Mouse (Mus musculus) limb, embryonic 14.5 days (tissue): ENCODE results near the gene Nodal. TPM values are rescaled to one million over a fixed set of nuclear protein-coding genes. Genes with fewer than 3 reads are reported as not detected.
A peak's percentile ranks its signal among the peaks of the same experiment; 100 is the strongest.

Source experiments
- ATAC-seq: fragments of 200-750 bp; cut with Nextera tagmentation; 2 replicates; pipeline ENCODE4 v1.8.0; 2017; ENCODE audit warnings: low read depth, moderate number of reproducible peaks, moderate TSS enrichment; ENCODE audit not compliant: low FRiP score
- DNase-seq: peaks from one replicate; pipeline ENCODE4 v3.0.0-alpha.2; 2015; ENCODE audit warnings: low spot score
- H3K27ac ChIP-seq: fragments of 300-500 bp; sonication (generic); replicated peaks from 2 replicates; pipeline ENCODE4 v1.5.1; 2014; ENCODE audit warnings: low read depth, mild to moderate bottlenecking, low read length, moderate library complexity, mixed read lengths
- H3K27me3 ChIP-seq: fragments of 300-500 bp; sonication (generic); 2 replicates; pipeline ENCODE4 v1.6.1; 2014; ENCODE audit warnings: low read length, mixed read lengths; ENCODE audit not compliant: control insufficient read depth, insufficient read depth
- H3K36me3 ChIP-seq: fragments of 300-500 bp; sonication (generic); 2 replicates; pipeline ENCODE4 v1.6.1; 2014; ENCODE audit warnings: mild to moderate bottlenecking, low read length, moderate library complexity, mixed read lengths; ENCODE audit not compliant: control insufficient read depth, insufficient read depth
- H3K4me1 ChIP-seq: fragments of 300-500 bp; sonication (generic); 2 replicates; pipeline ENCODE4 v1.6.1; 2014; ENCODE audit warnings: antibody characterized with exemption, low read length, mixed read lengths; ENCODE audit not compliant: control insufficient read depth, insufficient read depth
- H3K4me2 ChIP-seq: fragments of 300-500 bp; sonication (generic); replicated peaks from 2 replicates; pipeline ENCODE4 v1.6.1; 2014; ENCODE audit warnings: low read depth, mild to moderate bottlenecking, low read length, moderate library complexity; ENCODE audit not compliant: severe bottlenecking
- H3K4me3 ChIP-seq: fragments of 300-500 bp; sonication (generic); replicated peaks from 2 replicates; pipeline ENCODE4 v1.5.1; 2014; ENCODE audit warnings: low read length
- H3K9ac ChIP-seq: fragments of 300-500 bp; sonication (generic); 2 replicates; pipeline ENCODE4 v1.6.1; 2014; ENCODE audit warnings: mild to moderate bottlenecking, low read depth, low read length, moderate library complexity; ENCODE audit not compliant: severe bottlenecking
- H3K9me3 ChIP-seq: fragments of 300-500 bp; sonication (generic); 2 replicates; pipeline ENCODE4 v1.6.1; 2016; ENCODE audit warnings: low read length; ENCODE audit not compliant: control insufficient read depth
- POLR2A ChIP-seq: fragments of 200-500 bp; IDR thresholded peaks from 2 replicates; pipeline ENCODE4 v1.8.0; 2012; ENCODE audit warnings: inconsistent platforms, mild to moderate bottlenecking, moderate library complexity, borderline replicate concordance; ENCODE audit not compliant: insufficient read depth, insufficient read length; ENCODE audit errors: extremely low read depth
- WGBS: fragments of 180-500 bp; shearing (Covaris S2); extraction: QIAGEN DNeasy Blood & Tissue Kit; methylation state at CpG from one replicate; pipeline ENCODE4 v1.1.7; 2014; 5-methylcytosine and 5-hydroxymethylcytosine counted together
- polyA plus RNA-seq, 2 experiments: library from polyadenylated mRNA; depleted of rRNA in 1 of 2; stranded (reverse) in 1 of 2; unstranded in 1 of 2; fragments of >200 nt; fragmentation: Nextera tagmentation in 1 of 2; extraction: Ambion mirVana in 1 of 2; gene quantifications; 2 replicates each; pipeline versions ENCODE4 v1.2.1 to v1.2.3; 2012 to 2014

The Nodal gene
- polyA plus RNA-seq, 2 experiments = 0.16 to 0.19 TPM

- no peak overlapping the region for H3K4me2 ChIP-seq
Measured at GRCm38 (mm10) chr10:61374076-61374475, 43.7 kb upstream of the Nodal start.

GRCm38 (mm10) chr10:61374771-61375481 lies 42.8 kb upstream of the Nodal start:
- Histone ChIP-seq H3K9me3 (no peaks in the 10 kb centered on the region), H3K4me1 (peaks cover 15% of the 10 kb centered on the region), H3K4me2 (no peak overlapping the region), H3K36me3 (no peaks in the 10 kb centered on the region), H3K9ac (no peak overlapping the region), H3K27me3 (no peaks in the 10 kb centered on the region), H3K27ac (no peak overlapping the region), H3K4me3 (no peak overlapping the region)
- WGBS = 82% methylated on average over 6 of the region's 6 CpGs
- no peak for TF ChIP-seq POLR2A
- DNase-seq (no peak), ATAC-seq (no peak)

More at GRCm38 (mm10) chr10:61374076-61374475, 43.7 kb upstream of the Nodal start:
- Histone ChIP-seq H3K27me3 (no peaks in the 10 kb centered on the region), H3K4me1 (peaks cover 14% of the 10 kb centered on the region), H3K9ac (no peak overlapping the region), H3K4me3 (no peak overlapping the region), H3K27ac (no peak overlapping the region), H3K9me3 (no peaks in the 10 kb centered on the region), H3K36me3 (no peaks in the 10 kb centered on the region)
- no peak for TF ChIP-seq POLR2A
- no peak for ATAC-seq
- WGBS = 40% methylated on average over 4 of the region's 4 CpGs
- DNase-seq = no peak

GRCm38 (mm10) chr10:61378050-61378449 lies 39.7 kb upstream of the Nodal start:
- 96% methylated on average over 5 of the region's 5 CpGs for WGBS
- Histone ChIP-seq H3K9ac (no peak overlapping the region), H3K36me3 (no peaks in the 10 kb centered on the region), H3K27ac (no peak overlapping the region), H3K9me3 (no peaks in the 10 kb centered on the region), H3K27me3 (no peaks in the 10 kb centered on the region), H3K4me3 (no peak overlapping the region), H3K4me1 (peaks cover 27% of the 10 kb centered on the region), H3K4me2 (no peak overlapping the region)
- ATAC-seq = no peak
- DNase-seq = no peak
- TF ChIP-seq POLR2A = no peak

GRCm38 (mm10) chr10:61378698-61379097 lies 39.1 kb upstream of the Nodal start:
- Histone ChIP-seq H3K9ac (no peak overlapping the region), H3K4me2 (no peak overlapping the region), H3K27ac (no peak overlapping the region), H3K4me3 (no peak overlapping the region), H3K27me3 (no peaks in the 10 kb centered on the region), H3K36me3 (no peaks in the 10 kb centered on the region), H3K4me1 (peaks cover 28% of the 10 kb centered on the region), H3K9me3 (no peaks in the 10 kb centered on the region)
- DNase-seq = no peak
- ATAC-seq = no peak
- whole genome bisulfite sequencing = 86% methylated on average over 5 of the region's 5 CpGs
- TF ChIP-seq POLR2A = no peak

GRCm38 (mm10) chr10:61379340-61380040 lies 38.3 kb upstream of the Nodal start:
- no peak for TF ChIP-seq POLR2A
- no peaks in the 10 kb centered on the region for H3K9me3 ChIP-seq
- H3K27me3 ChIP-seq = no peaks in the 10 kb centered on the region
- H3K4me2 ChIP-seq = 0 out of 2 replicates have a peak overlapping the region, but pooled peaks have one; percentile 10
- H3K4me3 ChIP-seq = no peak overlapping the region
- DNase-seq (no peak), ATAC-seq (no peak)
- peak overlapping the region; percentile 28; the same call in 1 of the 2 replicates for H3K9ac ChIP-seq
- 87% methylated on average over 13 of the region's 13 CpGs for whole genome bisulfite sequencing
- H3K4me1 ChIP-seq = peaks cover 36% of the 10 kb centered on the region
- no peak overlapping the region for H3K27ac ChIP-seq
- no peaks in the 10 kb centered on the region for H3K36me3 ChIP-seq
